Mouse (Mus musculus) kidney, embryonic 14.5 days (tissue): Measurements from ENCODE around the gene Pla2g3. TPM values are rescaled to one million over a fixed set of nuclear protein-coding genes. Genes with fewer than 3 reads are reported as not detected.

Source experiments
- ATAC-seq: fragments of 200-750 bp; cut with Nextera tagmentation; 2 replicates; pipeline ENCODE4 v1.8.0; 2017; ENCODE audit warnings: moderate number of reproducible peaks, mild to moderate bottlenecking, moderate TSS enrichment, moderate library complexity; ENCODE audit not compliant: low FRiP score, low TSS enrichment
- H3K27ac ChIP-seq: fragments of 300-500 bp; sonication (generic); 2 replicates; pipeline ENCODE4 v1.5.1; 2014; ENCODE audit warnings: low read depth, mild to moderate bottlenecking, low read length, moderate library complexity, mixed read lengths
- H3K27me3 ChIP-seq: fragments of 300-500 bp; sonication (generic); 2 replicates; pipeline ENCODE4 v1.6.1; 2014; ENCODE audit warnings: mild to moderate bottlenecking, low read length; ENCODE audit not compliant: control insufficient read depth, insufficient read depth
- H3K36me3 ChIP-seq: fragments of 300-500 bp; sonication (generic); 2 replicates; pipeline ENCODE4 v1.6.1; 2014; ENCODE audit warnings: low read length, mixed read lengths; ENCODE audit not compliant: control insufficient read depth, insufficient read depth
- H3K4me1 ChIP-seq: fragments of 300-500 bp; sonication (generic); 2 replicates; pipeline ENCODE4 v1.6.1; 2014; ENCODE audit warnings: low read length, mixed read lengths; ENCODE audit not compliant: control insufficient read depth, insufficient read depth
- H3K4me2 ChIP-seq: fragments of 300-500 bp; sonication (generic); replicated peaks from 2 replicates; pipeline ENCODE4 v1.6.1; 2014; ENCODE audit warnings: low read depth, mild to moderate bottlenecking, low read length
- H3K4me3 ChIP-seq: fragments of 300-500 bp; sonication (generic); 2 replicates; pipeline ENCODE4 v1.5.1; 2014; ENCODE audit warnings: mild to moderate bottlenecking, low read length
- H3K9ac ChIP-seq: fragments of 300-500 bp; sonication (generic); 2 replicates; pipeline ENCODE4 v1.6.1; 2014; ENCODE audit warnings: low read depth, mild to moderate bottlenecking, low read length, moderate library complexity
- H3K9me3 ChIP-seq: fragments of 300-500 bp; sonication (generic); 2 replicates; pipeline ENCODE4 v1.6.1; 2016; ENCODE audit warnings: low read length; ENCODE audit not compliant: control insufficient read depth
- WGBS: fragments of 180-500 bp; shearing (Covaris S2); extraction: QIAGEN DNeasy Blood & Tissue Kit; methylation state at CpG from one replicate; pipeline ENCODE4 v1.1.7; 2014; 5-methylcytosine and 5-hydroxymethylcytosine counted together
- polyA plus RNA-seq: library from polyadenylated mRNA; unstranded; fragments of >200 nt; fragmentation: Nextera tagmentation; extraction: Ambion mirVana; gene quantifications from 2 replicates; pipeline ENCODE4 v1.2.1, GENCODE M21; 2014

The Pla2g3 gene
- 0.39 and 0.77 TPM in 2 replicates for polyA plus RNA-seq

DNA sequence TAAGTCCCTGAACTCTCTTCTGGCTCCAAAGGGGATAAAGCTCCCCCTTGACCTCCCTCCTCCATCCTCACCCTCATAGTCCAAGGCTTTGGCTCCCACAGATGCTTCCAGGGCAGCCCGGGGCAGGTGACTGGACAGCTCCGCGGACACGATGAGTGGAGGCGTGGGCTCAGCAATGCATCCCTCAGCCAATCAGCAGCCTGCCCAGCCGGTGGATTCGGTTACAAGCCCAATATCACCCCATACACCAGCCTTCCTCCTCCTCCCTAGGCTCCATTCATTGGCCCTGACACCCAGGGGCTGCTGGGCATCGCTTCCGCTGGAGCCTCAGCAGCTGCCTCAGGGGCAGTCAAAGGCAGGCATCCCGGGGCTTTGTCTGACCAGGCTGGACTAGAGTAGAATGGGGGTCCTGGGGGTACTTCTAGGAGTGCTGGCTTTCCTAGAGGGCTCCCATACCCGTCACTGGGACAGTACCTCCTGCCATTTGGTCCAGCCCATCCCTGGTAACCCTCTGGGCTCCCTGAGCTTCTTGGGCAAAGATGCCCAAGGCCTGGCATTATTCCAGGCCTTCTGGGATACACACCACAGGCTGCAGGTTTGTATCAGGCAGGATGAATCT is at the start of gene Pla2g3:
Gene Pla2g3, plus strand, starts transcription at position 333 of the 619 bp plus-strand sequence.
- 15% methylated on average over 11 of the region's 11 CpGs for WGBS
- Histone ChIP-seq H3K4me2 (no peak within 1 kb of the TSS), H3K27me3 (no peaks in the 10 kb centered on the region), H3K4me3 (no peak within 1 kb of the TSS), H3K27ac (no peak within 1 kb of the TSS), H3K9ac (no peak within 1 kb of the TSS), H3K9me3 (no peaks in the 10 kb centered on the region), H3K36me3 (no peaks in the 10 kb centered on the region), H3K4me1 (no peaks in the 10 kb centered on the region)
- ATAC-seq = peak; percentile 60; the same call in 1 of the 2 replicates

DNA sequence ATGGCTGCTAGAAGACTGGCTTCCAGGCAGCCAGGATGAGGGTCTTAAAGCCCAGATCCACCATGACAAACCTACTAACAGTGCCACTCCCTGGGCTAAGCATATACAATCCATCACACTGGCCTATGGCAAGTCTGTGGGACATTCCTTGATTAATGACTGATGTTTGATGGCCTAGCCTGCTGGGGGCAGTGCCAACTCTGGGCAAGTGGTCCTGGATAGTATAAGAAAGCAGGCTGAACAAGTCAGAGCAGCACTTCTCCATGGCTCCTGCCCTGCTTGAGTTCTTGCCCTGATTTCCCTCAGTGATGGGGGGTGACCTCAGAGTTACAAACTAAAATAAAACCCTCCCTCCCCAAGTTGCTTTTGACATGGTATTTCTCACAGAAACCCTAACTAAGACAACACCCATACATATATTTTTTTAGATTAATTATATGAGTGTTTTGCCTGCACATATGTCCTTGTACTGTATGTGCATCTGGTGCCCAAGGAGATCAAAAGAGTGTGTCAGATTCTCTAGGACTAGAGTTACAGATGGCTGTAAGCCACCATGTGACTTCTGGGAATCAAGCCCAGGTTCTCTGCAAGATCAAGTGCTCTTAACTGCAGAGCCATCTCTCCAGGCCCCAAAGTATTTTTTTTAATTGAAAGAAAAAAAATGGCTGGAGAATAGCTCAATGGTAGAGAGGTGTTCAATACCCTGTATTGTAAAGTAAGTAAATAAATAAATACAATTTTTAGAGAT is 46.2 kb upstream of the Pla2g3 start:
- no peaks in the 10 kb centered on the region for H3K27me3 ChIP-seq
- H3K4me3 ChIP-seq = no peak overlapping the region
- no peaks in the 10 kb centered on the region; the same call in 1 of the 2 replicates for H3K36me3 ChIP-seq
- no peak overlapping the region for H3K27ac ChIP-seq
- H3K4me1 ChIP-seq = no peaks in the 10 kb centered on the region
- H3K4me2 ChIP-seq = no peak overlapping the region
- no peak for ATAC-seq
- H3K9me3 ChIP-seq = no peaks in the 10 kb centered on the region
- H3K9ac ChIP-seq = no peak overlapping the region

DNA sequence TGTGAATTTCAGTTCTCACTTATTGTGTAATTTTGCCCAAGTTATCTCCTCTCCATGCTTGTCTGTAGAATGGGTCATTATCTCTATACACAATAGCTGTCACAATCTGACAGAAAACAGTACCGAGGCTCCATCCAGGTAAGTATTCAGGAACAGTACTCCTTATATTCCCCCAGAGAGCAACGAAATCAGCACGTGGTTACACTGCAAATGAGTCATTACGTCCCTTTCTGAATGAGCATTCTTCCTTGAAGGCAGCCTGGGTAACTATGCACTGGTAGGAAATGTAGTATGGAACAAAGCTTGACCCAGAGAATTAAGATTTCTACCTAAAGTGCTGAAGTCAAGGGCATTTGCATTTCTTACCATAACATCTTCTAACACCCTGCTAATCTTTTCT is 45.4 kb upstream of the Pla2g3 start:
- no peak overlapping the region for H3K4me3 ChIP-seq
- ATAC-seq = no peak
- no peak overlapping the region for H3K4me2 ChIP-seq
- H3K27me3 ChIP-seq = no peaks in the 10 kb centered on the region
- no peaks in the 10 kb centered on the region for H3K9me3 ChIP-seq
- H3K27ac ChIP-seq = no peak overlapping the region
- H3K36me3 ChIP-seq = no peaks in the 10 kb centered on the region
- WGBS = 81% methylated on average over 4 of the region's 4 CpGs
- H3K4me1 ChIP-seq = no peaks in the 10 kb centered on the region
- no peak overlapping the region for H3K9ac ChIP-seq

DNA sequence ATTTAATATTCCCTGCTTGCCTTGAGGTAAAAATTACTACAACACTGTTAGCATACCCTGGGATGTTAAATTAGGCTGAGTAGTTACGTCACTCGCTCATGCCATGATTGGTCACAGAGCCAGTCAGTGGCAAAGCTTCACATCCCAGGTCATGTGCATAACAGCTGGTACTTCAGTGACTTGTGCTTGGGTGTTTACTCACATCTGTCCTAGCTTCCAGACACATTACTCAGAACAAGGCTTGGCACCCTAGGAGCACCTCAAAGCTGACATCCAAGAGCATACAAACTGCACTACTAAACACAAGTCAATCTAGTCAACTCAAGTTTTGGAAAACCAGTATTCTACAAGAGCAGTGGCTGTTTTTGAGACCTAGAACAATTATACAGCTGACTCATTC is 45.0 kb upstream of the Pla2g3 start:
- Histone ChIP-seq H3K9ac (no peak overlapping the region), H3K4me2 (no peak overlapping the region), H3K36me3 (no peaks in the 10 kb centered on the region), H3K4me1 (no peaks in the 10 kb centered on the region), H3K4me3 (no peak overlapping the region), H3K27me3 (no peaks in the 10 kb centered on the region), H3K27ac (no peak overlapping the region), H3K9me3 (no peaks in the 10 kb centered on the region)
- ATAC-seq = no peak
- WGBS = 92% methylated on average over 2 of the region's 2 CpGs

DNA sequence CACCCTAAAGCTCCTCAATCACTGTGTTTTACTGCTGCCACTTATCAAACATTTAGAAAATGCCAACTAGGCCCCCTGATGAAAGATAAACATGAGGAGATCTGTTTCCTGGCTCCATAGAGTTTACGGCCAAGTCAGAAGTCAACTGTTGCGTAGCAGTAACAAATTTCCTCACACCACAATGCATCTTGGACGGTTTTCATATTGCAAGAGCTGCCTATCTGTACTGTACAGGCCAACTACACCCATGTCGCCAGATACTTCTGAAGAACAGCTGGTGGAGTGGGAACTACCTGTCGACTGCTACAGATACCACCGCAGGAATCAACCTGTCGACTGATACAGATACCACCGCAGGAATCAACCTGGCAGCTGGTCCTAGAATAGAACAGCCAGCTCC is 43.2 kb upstream of the Pla2g3 start:
- Histone ChIP-seq H3K4me2 (no peak overlapping the region), H3K4me1 (no peaks in the 10 kb centered on the region), H3K27me3 (no peaks in the 10 kb centered on the region), H3K27ac (no peak overlapping the region), H3K9ac (no peak overlapping the region), H3K9me3 (no peaks in the 10 kb centered on the region), H3K4me3 (no peak overlapping the region), H3K36me3 (no peaks in the 10 kb centered on the region)
- ATAC-seq = no peak
- 88% methylated on average over 8 of the region's 8 CpGs for WGBS

DNA sequence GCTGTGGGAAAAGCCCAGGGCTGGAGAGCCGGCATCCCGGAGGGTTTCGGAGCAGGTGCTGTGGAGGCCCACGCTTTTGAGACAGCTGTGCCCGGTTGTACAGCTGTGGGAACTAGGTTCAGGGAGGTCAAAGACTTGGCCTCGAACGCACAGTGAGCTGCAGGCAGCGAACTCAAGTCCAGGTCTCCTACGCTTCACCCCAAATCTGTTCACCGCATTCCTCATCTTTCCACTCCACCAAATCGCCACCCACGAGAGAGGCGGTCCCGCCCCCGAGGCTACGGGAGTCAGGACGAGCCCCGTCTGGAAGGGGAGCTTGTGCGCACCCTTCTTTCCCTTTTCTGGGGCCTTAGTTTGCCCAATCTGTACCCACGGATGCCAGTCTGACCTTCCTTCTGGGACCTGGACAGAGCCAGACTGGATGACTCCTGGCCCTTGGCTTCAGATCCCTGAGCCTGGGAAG is 36.4 kb upstream of the Pla2g3 start:
- peak; percentile 67 for ATAC-seq
- H3K4me1 ChIP-seq = peaks cover 11% of the 10 kb centered on the region
- peak overlapping the region; percentile 77 for H3K4me3 ChIP-seq
- H3K27me3 ChIP-seq = no peaks in the 10 kb centered on the region
- peak overlapping the region; percentile 77 for H3K9ac ChIP-seq
- no peaks in the 10 kb centered on the region for H3K9me3 ChIP-seq
- H3K36me3 ChIP-seq = no peaks in the 10 kb centered on the region
- under 1% methylated on average over 20 of the region's 20 CpGs for WGBS
- H3K27ac ChIP-seq = peak overlapping the region; percentile 53; the same call in 1 of the 2 replicates
- peak overlapping the region; percentile 79 for H3K4me2 ChIP-seq

DNA sequence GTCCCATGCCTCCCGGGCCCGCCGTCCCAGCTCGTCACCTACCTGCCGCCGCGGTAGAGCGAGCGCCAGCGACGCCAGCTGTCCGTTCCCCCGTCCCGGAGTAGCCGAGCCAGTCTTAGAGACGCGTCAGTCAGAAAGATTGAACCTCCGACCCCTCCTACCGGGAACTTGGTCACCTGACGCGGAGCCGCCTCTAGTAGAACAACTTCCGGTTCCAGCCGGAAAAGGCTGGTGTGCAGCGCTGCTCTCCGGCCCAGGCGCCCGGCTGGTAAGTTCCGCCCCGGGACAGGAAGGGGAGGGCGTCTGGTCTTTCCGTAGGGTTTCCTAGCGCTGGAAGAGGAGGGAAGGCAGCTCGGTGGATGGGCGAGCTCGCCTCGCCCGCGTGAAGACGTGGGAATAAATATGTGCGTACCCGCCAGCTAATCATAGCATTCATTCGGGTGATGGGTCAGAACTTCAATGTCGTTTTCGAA is 35.9 kb upstream of the Pla2g3 start, which contains the start of gene Rnf185:
Gene Rnf185, minus strand, starts transcription at position 197 of the 473 bp plus-strand sequence.
- Histone ChIP-seq H3K36me3 (no peaks in the 10 kb centered on the region), H3K4me1 (peaks cover 11% of the 10 kb centered on the region), H3K9ac (peak within 1 kb of the TSS; percentile 77), H3K4me2 (peak within 1 kb of the TSS; percentile 79), H3K27ac (peak within 1 kb of the TSS; percentile 82), H3K4me3 (peak within 1 kb of the TSS; percentile 77), H3K27me3 (no peaks in the 10 kb centered on the region), H3K9me3 (no peaks in the 10 kb centered on the region)
- 1% methylated on average over 45 of the region's 45 CpGs for WGBS
- ATAC-seq = peak; percentile 98

DNA sequence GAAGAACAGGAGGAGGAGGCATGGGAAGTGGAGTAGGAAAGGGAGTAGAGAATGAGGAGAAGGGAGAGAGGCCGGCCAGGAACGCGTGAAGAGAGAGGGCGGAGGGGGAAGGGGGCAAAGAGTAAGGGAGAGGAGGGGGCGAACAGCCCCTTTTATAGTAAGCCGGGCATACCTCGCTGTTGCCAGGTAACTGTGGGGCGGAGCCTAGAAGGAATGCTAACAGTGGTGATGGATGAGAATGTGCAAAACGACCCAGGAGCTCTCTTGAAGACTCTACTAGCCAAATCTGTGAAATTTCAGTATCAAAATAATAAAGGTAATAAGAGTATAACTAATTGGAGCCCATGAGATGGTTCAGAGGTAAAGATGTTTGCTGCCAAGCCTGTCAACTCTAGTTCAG is 35.3 kb upstream of the Pla2g3 start:
- Histone ChIP-seq H3K4me1 (peaks cover 11% of the 10 kb centered on the region), H3K36me3 (no peaks in the 10 kb centered on the region), H3K4me3 (peak overlapping the region; percentile 77), H3K9ac (peak overlapping the region; percentile 77; the same call in 1 of the 2 replicates), H3K4me2 (peak overlapping the region; percentile 79), H3K9me3 (no peaks in the 10 kb centered on the region), H3K27ac (peak overlapping the region; percentile 82), H3K27me3 (no peaks in the 10 kb centered on the region)
- 2% methylated on average over 9 of the region's 9 CpGs for WGBS
- ATAC-seq = peak; percentile 40

DNA sequence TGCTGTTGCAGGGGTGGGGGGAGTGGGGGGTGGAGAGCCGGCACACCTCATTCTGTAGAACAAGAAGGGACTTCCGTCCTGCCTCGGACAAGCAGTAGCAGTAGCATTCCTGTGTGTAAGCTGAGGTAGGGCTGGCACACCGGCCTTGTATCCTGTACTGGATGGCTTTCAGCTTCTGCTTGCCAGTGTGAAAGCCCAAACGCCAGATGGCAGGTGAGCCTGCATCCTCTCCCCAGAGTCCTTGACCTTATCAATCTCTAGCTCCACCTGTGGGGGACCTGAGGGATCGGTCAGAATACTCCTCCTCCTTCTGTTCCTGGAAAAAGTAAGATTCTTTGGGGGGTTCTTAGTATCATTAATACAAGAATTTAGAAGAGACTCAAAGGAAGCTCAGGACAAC is 34.6 kb upstream of the Pla2g3 start:
- 74% methylated on average over 6 of the region's 6 CpGs for WGBS
- H3K4me2 ChIP-seq = peak overlapping the region; percentile 79

More for the DNA sequence above, 34.6 kb upstream of the Pla2g3 start:
- Histone ChIP-seq H3K4me1 (peaks cover 11% of the 10 kb centered on the region), H3K36me3 (no peaks in the 10 kb centered on the region), H3K27me3 (no peaks in the 10 kb centered on the region), H3K4me3 (peak overlapping the region; percentile 77; the same call in 1 of the 2 replicates), H3K27ac (no peak overlapping the region), H3K9ac (no peak overlapping the region), H3K9me3 (no peaks in the 10 kb centered on the region)
- no peak for ATAC-seq
